Mouse (Mus musculus) thymus, adult 2 months (tissue): ENCODE results near the gene Trmt61a.

Experiments used
- CTCF ChIP-seq: fragments of 200-500 bp; IDR thresholded peaks from 2 replicates; pipeline ENCODE4 v1.5.1; 2012; ENCODE audit warnings: mild to moderate bottlenecking, control low read depth, low read length, moderate library complexity, borderline replicate concordance; ENCODE audit not compliant: control insufficient read depth, poor library complexity, insufficient read depth; ENCODE audit errors: extremely low read depth
- POLR2A ChIP-seq: fragments of 200-500 bp; IDR thresholded peaks from 2 replicates; pipeline ENCODE4 v1.6.1; 2012; ENCODE audit warnings: mild to moderate bottlenecking, low read length, control low read depth, moderate library complexity; ENCODE audit not compliant: control insufficient read depth, poor library complexity, insufficient read depth; ENCODE audit errors: extremely low read depth

- TF ChIP-seq CTCF (no peak), POLR2A (no peak)
Measured at GRCm38 (mm10) chr12:111688069-111688428, 10.1 kb downstream of the Trmt61a start.
